Mouse (Mus musculus): ENCODE measurements around the gene Lyl1. TPM values are rescaled to one million over a fixed set of nuclear protein-coding genes. Genes with fewer than 3 reads are reported as not detected.

Lyl1 gene
- polyA plus RNA-seq, 1 experiment: not detected

GRCm38 (mm10) chr8:84713381-84713780, 12.1 kb downstream of the Lyl1 start:
- TF ChIP-seq POLR2A (IDR thresholded peaks at IDR 0.05; ENCODE audit: insufficient read length, low read depth) (no peak), SRF (IDR thresholded peaks at IDR 0.05; ENCODE audit: control insufficient read depth, insufficient read length, low read depth) (no peak), TCF12 (IDR thresholded peaks at IDR 0.05; ENCODE audit: insufficient read depth, poor library complexity, severe bottlenecking) (no peak), MYOD1 (IDR thresholded peaks at IDR 0.05; ENCODE audit: control insufficient read depth in 1 of 3, insufficient read length in 2 of 3, low read depth in 2 of 3) (no peak), MYOG (IDR thresholded peaks at IDR 0.05; ENCODE audit: control insufficient read depth in 1 of 3, insufficient read depth in 1 of 3, insufficient read length in 2 of 3, low read depth in 2 of 3) (no peak), MAX (IDR thresholded peaks at IDR 0.05; ENCODE audit: low read depth) (no peak), POLR2AphosphoS2 (IDR thresholded peaks at IDR 0.05; ENCODE audit: insufficient read length, low read depth) (no peak), TCF3 (IDR thresholded peaks at IDR 0.05; ENCODE audit: insufficient read length, low read depth) (no peak), REST (IDR thresholded peaks at IDR 0.05; ENCODE audit: insufficient read depth, insufficient read length) (no peak), E2F4 (IDR thresholded peaks at IDR 0.05; ENCODE audit: insufficient read depth) (no peak), USF1 (IDR thresholded peaks at IDR 0.05; ENCODE audit: low read depth) (no peak)
- H3ac ChIP-seq (ENCODE audit: control insufficient read depth, insufficient read length): no peak overlapping the region
- H3K4me3 ChIP-seq: no peak overlapping the region
- no peaks in the 10 kb centered on the region for H3K79me2 ChIP-seq (ENCODE audit: control insufficient read depth, insufficient read depth)
- H3K27me3 ChIP-seq (ENCODE audit: control insufficient read depth, insufficient read depth, insufficient read length): no peaks in the 10 kb centered on the region
- H3K4me2 ChIP-seq (ENCODE audit: low read depth): peak overlapping the region; percentile 68
- peaks cover 9% of the 10 kb centered on the region for H3K36me3 ChIP-seq (ENCODE audit: control insufficient read depth, insufficient read depth)

DNA sequence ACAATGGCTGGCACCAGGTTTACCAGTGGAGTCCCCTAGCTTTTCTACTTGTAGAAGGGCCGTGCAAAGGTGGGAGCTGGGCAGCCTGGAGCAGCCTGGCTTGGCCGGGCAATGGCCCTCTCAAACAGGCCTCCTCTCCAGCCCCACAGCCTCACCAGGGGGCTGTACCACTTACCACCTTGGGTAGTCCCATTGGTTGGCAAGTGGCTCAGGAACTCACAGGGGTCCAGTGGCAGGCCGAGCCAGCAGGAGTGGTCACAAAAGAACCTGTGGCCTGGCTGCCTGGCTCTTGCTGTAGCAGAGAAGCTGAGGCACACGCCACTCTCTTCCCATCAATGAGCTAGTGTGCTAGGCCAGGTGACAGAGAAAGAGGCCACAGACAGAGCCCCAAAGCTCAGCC, 12.9 kb downstream of the Lyl1 start:
- no peak overlapping the region for H3K4me2 ChIP-seq (ENCODE audit: low read depth)
- no peaks in the 10 kb centered on the region for H3K79me2 ChIP-seq (ENCODE audit: control insufficient read depth, insufficient read depth)
- TF ChIP-seq TCF3 (IDR thresholded peaks at IDR 0.05; ENCODE audit: insufficient read length, low read depth) (no peak), MAX (IDR thresholded peaks at IDR 0.05; ENCODE audit: low read depth) (no peak), TCF12 (IDR thresholded peaks at IDR 0.05; ENCODE audit: insufficient read depth, poor library complexity, severe bottlenecking) (no peak), MYOG (IDR thresholded peaks at IDR 0.05; ENCODE audit: control insufficient read depth in 1 of 3, insufficient read depth in 1 of 3, insufficient read length in 2 of 3, low read depth in 2 of 3) (no peak), E2F4 (IDR thresholded peaks at IDR 0.05; ENCODE audit: insufficient read depth) (no peak), CEBPB (IDR thresholded peaks at IDR 0.05; ENCODE audit: insufficient read depth, poor library complexity, severe bottlenecking) (no peak), SRF (IDR thresholded peaks at IDR 0.05; ENCODE audit: control insufficient read depth, insufficient read length, low read depth) (no peak), REST (IDR thresholded peaks at IDR 0.05; ENCODE audit: insufficient read depth, insufficient read length) (no peak), POLR2AphosphoS2 (IDR thresholded peaks at IDR 0.05; ENCODE audit: insufficient read length, low read depth) (no peak), USF1 (IDR thresholded peaks at IDR 0.05; ENCODE audit: low read depth) (no peak), MYOD1 (IDR thresholded peaks at IDR 0.05; ENCODE audit: control insufficient read depth in 1 of 3, insufficient read length in 2 of 3, low read depth in 2 of 3) (no peak), POLR2A (IDR thresholded peaks at IDR 0.05; ENCODE audit: insufficient read length, low read depth) (no peak)
- peaks cover 9% of the 10 kb centered on the region for H3K36me3 ChIP-seq (ENCODE audit: control insufficient read depth, insufficient read depth)
- H3K27me3 ChIP-seq (ENCODE audit: control insufficient read depth, insufficient read depth, insufficient read length): no peaks in the 10 kb centered on the region
- no peak overlapping the region for H3K4me3 ChIP-seq
- no peak overlapping the region for H3ac ChIP-seq (ENCODE audit: control insufficient read depth, insufficient read length)

- Histone ChIP-seq H3K27me3 (ENCODE audit: control insufficient read depth, insufficient read depth, insufficient read length) (no peaks in the 10 kb centered on the region), H3K79me2 (ENCODE audit: control insufficient read depth, insufficient read depth) (no peaks in the 10 kb centered on the region), H3K4me2 (ENCODE audit: low read depth) (no peak overlapping the region), H3K4me3 (no peak overlapping the region), H3ac (ENCODE audit: control insufficient read depth, insufficient read length) (no peak overlapping the region), H3K36me3 (ENCODE audit: control insufficient read depth, insufficient read depth) (peaks cover 21% of the 10 kb centered on the region)
- TF ChIP-seq TCF3 (IDR thresholded peaks at IDR 0.05; ENCODE audit: insufficient read length, low read depth) (no peak), MYOG (IDR thresholded peaks at IDR 0.05; ENCODE audit: control insufficient read depth in 1 of 3, insufficient read depth in 1 of 3, insufficient read length in 2 of 3, low read depth in 2 of 3) (no peak), POLR2A (IDR thresholded peaks at IDR 0.05; ENCODE audit: insufficient read length, low read depth) (no peak), E2F4 (IDR thresholded peaks at IDR 0.05; ENCODE audit: insufficient read depth) (no peak), SRF (IDR thresholded peaks at IDR 0.05; ENCODE audit: control insufficient read depth, insufficient read length, low read depth) (no peak), MAX (IDR thresholded peaks at IDR 0.05; ENCODE audit: low read depth) (no peak), USF1 (IDR thresholded peaks at IDR 0.05; ENCODE audit: low read depth) (no peak), TCF12 (IDR thresholded peaks at IDR 0.05; ENCODE audit: insufficient read depth, poor library complexity, severe bottlenecking) (no peak), CEBPB (IDR thresholded peaks at IDR 0.05; ENCODE audit: insufficient read depth, poor library complexity, severe bottlenecking) (no peak), POLR2AphosphoS2 (IDR thresholded peaks at IDR 0.05; ENCODE audit: insufficient read length, low read depth) (no peak), MYOD1 (IDR thresholded peaks at IDR 0.05; ENCODE audit: control insufficient read depth in 1 of 3, insufficient read length in 2 of 3, low read depth in 2 of 3) (no peak), REST (IDR thresholded peaks at IDR 0.05; ENCODE audit: insufficient read depth, insufficient read length) (no peak)
Measured at GRCm38 (mm10) chr8:84715893-84716468, 14.7 kb downstream of the Lyl1 start.

DNA sequence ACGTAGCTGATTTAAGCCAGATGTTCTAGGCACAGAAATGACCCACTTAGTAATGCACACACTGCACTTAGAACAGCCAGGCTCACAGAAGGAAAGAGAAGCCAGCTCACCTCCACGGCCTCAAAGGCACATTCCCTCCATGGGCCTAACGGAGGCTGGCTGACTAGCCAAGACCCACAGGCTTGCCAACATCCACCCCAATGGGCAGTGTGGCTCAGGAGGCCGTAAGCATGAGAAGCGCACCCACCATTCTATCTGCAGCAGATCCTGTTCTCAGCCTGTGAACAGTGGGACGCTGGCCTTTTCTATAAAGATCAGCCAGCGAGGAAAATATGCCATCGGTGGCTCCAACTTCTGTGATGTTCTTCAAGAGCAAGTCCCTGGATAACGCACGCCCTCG, 15.5 kb downstream of the Lyl1 start:
- H3K79me2 ChIP-seq (ENCODE audit: control insufficient read depth, insufficient read depth): no peaks in the 10 kb centered on the region
- no peaks in the 10 kb centered on the region for H3K27me3 ChIP-seq (ENCODE audit: control insufficient read depth, insufficient read depth, insufficient read length)
- TF ChIP-seq POLR2AphosphoS2 (IDR thresholded peaks at IDR 0.05; ENCODE audit: insufficient read length, low read depth): no peak
- TF ChIP-seq MYOG (IDR thresholded peaks at IDR 0.05; ENCODE audit: control insufficient read depth in 1 of 3, insufficient read depth in 1 of 3, insufficient read length in 2 of 3, low read depth in 2 of 3): no peak
- no peak for TF ChIP-seq REST (IDR thresholded peaks at IDR 0.05; ENCODE audit: insufficient read depth, insufficient read length)
- TF ChIP-seq MAX (IDR thresholded peaks at IDR 0.05; ENCODE audit: low read depth): no peak
- no peak for TF ChIP-seq TCF12 (IDR thresholded peaks at IDR 0.05; ENCODE audit: insufficient read depth, poor library complexity, severe bottlenecking)
- no peak for TF ChIP-seq TCF3 (IDR thresholded peaks at IDR 0.05; ENCODE audit: insufficient read length, low read depth)
- no peak for TF ChIP-seq E2F4 (IDR thresholded peaks at IDR 0.05; ENCODE audit: insufficient read depth)
- no peak for TF ChIP-seq MYOD1 (IDR thresholded peaks at IDR 0.05; ENCODE audit: control insufficient read depth in 1 of 3, insufficient read length in 2 of 3, low read depth in 2 of 3)
- TF ChIP-seq POLR2A (IDR thresholded peaks at IDR 0.05; ENCODE audit: insufficient read length, low read depth): no peak
- no peak for TF ChIP-seq SRF (IDR thresholded peaks at IDR 0.05; ENCODE audit: control insufficient read depth, insufficient read length, low read depth)
- no peak for TF ChIP-seq USF1 (IDR thresholded peaks at IDR 0.05; ENCODE audit: low read depth)
- H3K4me2 ChIP-seq (ENCODE audit: low read depth): no peak overlapping the region
- no peak overlapping the region for H3ac ChIP-seq (ENCODE audit: control insufficient read depth, insufficient read length)
- peaks cover 27% of the 10 kb centered on the region for H3K36me3 ChIP-seq (ENCODE audit: control insufficient read depth, insufficient read depth)
- no peak overlapping the region for H3K4me3 ChIP-seq

Measured in myocyte (in vitro differentiated cells).